Mouse (Mus musculus) stomach, postnatal 0 days (tissue): ENCODE measurements around the gene Sart3. TPM values are rescaled to one million over a fixed set of nuclear protein-coding genes. Genes with fewer than 3 reads are reported as not detected.
"Not testable (repeated sequence)": the region's sequence is repeated elsewhere in the genome, so short reads cannot be mapped to it uniquely, and the experiment has no call there.

Source experiments
- ATAC-seq: fragments of 200-750 bp; cut with Nextera tagmentation; 2 replicates; pipeline ENCODE4 v1.8.0; 2017; ENCODE audit not compliant: low FRiP score, low TSS enrichment
- DNase-seq: peaks from one replicate; pipeline ENCODE4 v3.0.0-alpha.2; 2016; ENCODE audit warnings: low spot score
- H3K27ac ChIP-seq: fragments of 300-500 bp; sonication (generic); replicated peaks from 2 replicates; pipeline ENCODE4 v1.5.1; 2014; ENCODE audit warnings: mild to moderate bottlenecking, control low read depth
- H3K27me3 ChIP-seq: fragments of 300-500 bp; sonication (generic); 2 replicates; pipeline ENCODE4 v1.6.1; 2014; ENCODE audit warnings: low read length; ENCODE audit not compliant: control insufficient read depth, insufficient read depth
- H3K36me3 ChIP-seq: fragments of 300-500 bp; sonication (generic); 2 replicates; pipeline ENCODE4 v1.6.1; 2014; ENCODE audit warnings: low read length, mixed read lengths; ENCODE audit not compliant: control insufficient read depth, insufficient read depth
- H3K4me1 ChIP-seq: fragments of 300-500 bp; sonication (generic); replicated peaks from 2 replicates; pipeline ENCODE4 v1.6.1; 2014; ENCODE audit warnings: antibody characterized with exemption; ENCODE audit not compliant: control insufficient read depth, insufficient read depth
- H3K4me2 ChIP-seq: fragments of 300-500 bp; sonication (generic); replicated peaks from 2 replicates; pipeline ENCODE4 v1.6.1; 2014; ENCODE audit warnings: low read depth, mild to moderate bottlenecking, control low read depth, moderate library complexity
- H3K4me3 ChIP-seq: fragments of 300-500 bp; sonication (generic); 2 replicates; pipeline ENCODE4 v1.5.1; 2014; ENCODE audit warnings: low read depth, low read length, control low read depth
- H3K9ac ChIP-seq: fragments of 300-500 bp; sonication (generic); 2 replicates; pipeline ENCODE4 v1.6.1; 2014; ENCODE audit warnings: mild to moderate bottlenecking, low read length, control low read depth, mixed read lengths
- H3K9me3 ChIP-seq: fragments of 300-500 bp; sonication (generic); 2 replicates; pipeline ENCODE4 v1.6.1; 2016; ENCODE audit warnings: low read length; ENCODE audit not compliant: control insufficient read depth
- CTCF ChIP-seq: IDR thresholded peaks from 2 replicates; pipeline ENCODE4 v1.5.1; 2016; ENCODE audit warnings: antibody characterized with exemption, low read depth, mild to moderate bottlenecking, moderate library complexity
- EP300 ChIP-seq: optimal IDR thresholded peaks from 2 replicates; pipeline ENCODE3; 2016; ENCODE audit warnings: antibody characterized with exemption
- WGBS: fragments of 180-500 bp; shearing (Covaris S2); extraction: QIAGEN DNeasy Blood & Tissue Kit; methylation state at CpG from one replicate; pipeline ENCODE4 v1.1.7; 2014; 5-methylcytosine and 5-hydroxymethylcytosine counted together
- polyA plus RNA-seq: library from polyadenylated mRNA; unstranded; fragments of >200 nt; fragmentation: Nextera tagmentation; extraction: Ambion mirVana; gene quantifications from 2 replicates; pipeline ENCODE4 v1.2.1, GENCODE M21; 2015

The Sart3 gene
- polyA plus RNA-seq, 1 experiment from 2014 or later = 11.2 TPM

DNA sequence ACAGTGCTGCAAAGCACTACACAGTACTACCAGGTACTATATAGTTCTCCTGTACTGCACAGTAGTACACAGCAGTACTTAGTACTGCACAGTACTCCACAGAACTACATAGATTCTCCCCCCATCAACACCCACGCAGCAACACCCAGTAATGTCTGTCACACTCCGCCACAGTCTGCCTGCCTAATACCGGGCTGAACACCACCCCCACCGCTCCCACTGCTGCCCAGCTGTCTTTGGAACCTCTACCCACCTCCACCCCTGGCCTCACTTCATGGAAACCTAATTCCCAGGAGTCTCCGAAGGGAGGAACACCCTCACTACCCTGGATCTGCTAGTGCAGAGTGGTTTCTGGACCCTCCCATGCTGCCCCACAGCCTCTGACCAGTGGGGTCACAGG lies 8.5 kb upstream of the Sart3 start:
- H3K27ac ChIP-seq = no peak overlapping the region
- 91% methylated on average over 5 of the region's 5 CpGs for WGBS
- H3K4me1 ChIP-seq = 0 out of 2 replicates have a peak, but pooled peaks cover 5% of the 10 kb centered on the region
- TF ChIP-seq EP300 = no peak
- no peak for TF ChIP-seq CTCF
- ATAC-seq (no peak), DNase-seq (no peak)
- H3K4me2 ChIP-seq = no peak overlapping the region
- no peaks in the 10 kb centered on the region for H3K27me3 ChIP-seq
- no peaks in the 10 kb centered on the region for H3K9me3 ChIP-seq
- H3K9ac ChIP-seq = no peak overlapping the region
- H3K4me3 ChIP-seq = no peak overlapping the region
- peaks cover 9% of the 10 kb centered on the region; the same call in 1 of the 2 replicates for H3K36me3 ChIP-seq

DNA sequence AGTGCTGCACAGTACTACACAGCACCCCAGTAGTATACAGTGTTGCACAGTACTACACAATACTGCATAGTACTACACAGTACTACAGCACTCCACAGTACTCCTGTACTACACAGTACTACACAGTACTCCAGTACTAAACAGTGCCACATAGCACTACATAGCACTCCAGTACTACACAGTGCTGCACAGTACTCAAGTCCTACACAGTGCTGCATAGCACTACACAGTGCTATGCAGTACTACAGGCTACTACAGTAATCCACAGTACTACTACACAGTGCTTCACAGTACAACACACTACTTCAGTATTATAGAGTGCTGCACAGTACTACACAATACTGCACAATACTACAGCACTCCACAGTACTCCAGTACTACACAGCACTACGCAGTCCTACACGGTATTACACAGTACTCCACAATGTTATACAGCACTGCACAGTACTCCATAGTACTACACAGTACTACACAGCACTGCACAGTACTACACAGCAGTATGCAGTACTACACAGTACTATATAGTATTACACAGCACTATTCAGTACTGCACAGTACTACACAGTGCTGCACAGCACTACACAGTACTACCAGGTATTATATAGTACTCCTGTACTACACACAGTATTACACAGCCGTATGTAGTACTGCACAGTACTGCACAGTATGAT lies 7.9 kb upstream of the Sart3 start:
- Histone ChIP-seq H3K4me1 (0 out of 2 replicates have a peak, but pooled peaks cover 5% of the 10 kb centered on the region), H3K9ac (no peak overlapping the region), H3K36me3 (peaks cover 11% of the 10 kb centered on the region; the same call in 1 of the 2 replicates), H3K27me3 (no peaks in the 10 kb centered on the region), H3K4me2 (no peak overlapping the region), H3K27ac (no peak overlapping the region), H3K9me3 (no peaks in the 10 kb centered on the region), H3K4me3 (no peak overlapping the region)
- DNase-seq = no peak
- no peak for TF ChIP-seq EP300
- TF ChIP-seq CTCF = no peak
- ATAC-seq = no peak
- WGBS = 96% methylated on average over 3 of the region's 3 CpGs

DNA sequence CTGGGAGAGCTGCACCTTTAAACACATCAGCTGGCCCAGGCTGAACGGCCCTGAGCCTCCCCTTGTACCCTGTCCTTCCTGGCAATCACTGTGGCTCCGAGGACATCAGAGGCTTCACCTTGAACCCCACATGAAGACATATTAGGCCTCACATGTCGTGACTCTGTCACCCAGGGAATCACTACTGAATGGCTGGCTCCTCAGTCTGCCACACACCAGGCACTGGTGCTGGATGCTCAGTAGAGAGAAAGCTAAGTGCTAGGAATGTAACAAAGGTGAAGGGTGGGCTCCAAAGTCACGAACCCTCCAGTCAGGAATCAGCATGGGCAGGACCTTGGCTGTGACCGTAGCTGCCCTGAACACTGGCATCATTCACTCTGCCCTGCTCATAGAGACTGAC lies 7.3 kb upstream of the Sart3 start:
- peaks cover 15% of the 10 kb centered on the region; the same call in 1 of the 2 replicates for H3K36me3 ChIP-seq
- H3K9ac ChIP-seq = no peak overlapping the region
- TF ChIP-seq EP300 = no peak
- no peak for TF ChIP-seq CTCF
- WGBS = 83% methylated on average over 5 of the region's 5 CpGs
- H3K4me3 ChIP-seq = no peak overlapping the region
- DNase-seq (no peak), ATAC-seq (no peak)
- no peak overlapping the region for H3K4me2 ChIP-seq
- H3K27me3 ChIP-seq = no peaks in the 10 kb centered on the region
- 0 out of 2 replicates have a peak, but pooled peaks cover 5% of the 10 kb centered on the region for H3K4me1 ChIP-seq
- no peak overlapping the region for H3K27ac ChIP-seq
- no peaks in the 10 kb centered on the region for H3K9me3 ChIP-seq

DNA sequence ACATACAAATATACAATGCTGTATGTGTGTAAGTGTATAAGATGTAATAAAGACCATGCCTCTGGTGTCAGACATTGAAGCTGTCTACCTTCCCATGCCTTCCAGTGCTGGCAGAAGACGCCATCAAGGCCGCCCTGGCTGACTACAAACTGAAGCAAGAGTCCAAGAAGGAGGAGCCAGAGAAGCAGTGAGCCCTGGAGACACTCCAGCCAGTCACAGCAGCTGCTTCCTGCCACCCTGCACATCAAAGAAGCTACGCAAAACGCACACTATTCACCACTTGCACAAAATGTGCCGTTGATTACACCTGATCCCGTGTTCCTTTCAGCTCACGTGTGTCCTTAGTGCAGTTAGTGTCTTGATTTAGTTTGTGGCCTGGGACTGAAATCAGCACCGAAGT lies 5.4 kb upstream of the Sart3 start:
- not testable (repeated sequence) for H3K4me1 ChIP-seq, ATAC-seq, H3K27ac ChIP-seq, H3K4me2 ChIP-seq, H3K27me3 ChIP-seq, H3K4me3 ChIP-seq, H3K9ac ChIP-seq, H3K9me3 ChIP-seq, DNase-seq
- peaks cover 15% of the 10 kb centered on the region; the same call in 1 of the 2 replicates for H3K36me3 ChIP-seq
- 83% methylated on average over 8 of the region's 8 CpGs for WGBS

DNA sequence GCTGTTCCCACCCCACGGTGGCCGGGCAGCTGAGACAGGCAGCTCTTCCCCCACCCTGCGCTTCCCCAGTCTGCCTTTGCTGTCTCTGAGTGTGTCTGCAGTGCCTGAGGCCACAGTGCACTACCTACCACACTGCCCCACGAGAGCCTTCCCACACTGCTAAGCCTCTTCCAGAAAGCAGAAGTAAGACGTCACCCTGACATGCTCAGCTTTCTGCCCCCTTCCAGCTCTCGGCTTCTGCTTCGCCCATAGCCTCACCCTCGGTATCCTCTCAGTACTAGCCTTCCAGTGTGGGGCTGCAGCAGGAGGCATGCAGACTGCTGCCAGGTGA lies 4.6 kb upstream of the Sart3 start:
- Histone ChIP-seq H3K4me2 (no peak overlapping the region), H3K27me3 (no peaks in the 10 kb centered on the region), H3K4me1 (no peaks in the 10 kb centered on the region), H3K27ac (no peak overlapping the region), H3K9ac (no peak overlapping the region), H3K9me3 (no peaks in the 10 kb centered on the region), H3K36me3 (peaks cover 15% of the 10 kb centered on the region; the same call in 1 of the 2 replicates), H3K4me3 (no peak overlapping the region)
- ATAC-seq = no peak
- WGBS = 81% methylated on average over 8 of the region's 8 CpGs
- no peak for DNase-seq
- TF ChIP-seq CTCF (no peak), EP300 (no peak)

DNA sequence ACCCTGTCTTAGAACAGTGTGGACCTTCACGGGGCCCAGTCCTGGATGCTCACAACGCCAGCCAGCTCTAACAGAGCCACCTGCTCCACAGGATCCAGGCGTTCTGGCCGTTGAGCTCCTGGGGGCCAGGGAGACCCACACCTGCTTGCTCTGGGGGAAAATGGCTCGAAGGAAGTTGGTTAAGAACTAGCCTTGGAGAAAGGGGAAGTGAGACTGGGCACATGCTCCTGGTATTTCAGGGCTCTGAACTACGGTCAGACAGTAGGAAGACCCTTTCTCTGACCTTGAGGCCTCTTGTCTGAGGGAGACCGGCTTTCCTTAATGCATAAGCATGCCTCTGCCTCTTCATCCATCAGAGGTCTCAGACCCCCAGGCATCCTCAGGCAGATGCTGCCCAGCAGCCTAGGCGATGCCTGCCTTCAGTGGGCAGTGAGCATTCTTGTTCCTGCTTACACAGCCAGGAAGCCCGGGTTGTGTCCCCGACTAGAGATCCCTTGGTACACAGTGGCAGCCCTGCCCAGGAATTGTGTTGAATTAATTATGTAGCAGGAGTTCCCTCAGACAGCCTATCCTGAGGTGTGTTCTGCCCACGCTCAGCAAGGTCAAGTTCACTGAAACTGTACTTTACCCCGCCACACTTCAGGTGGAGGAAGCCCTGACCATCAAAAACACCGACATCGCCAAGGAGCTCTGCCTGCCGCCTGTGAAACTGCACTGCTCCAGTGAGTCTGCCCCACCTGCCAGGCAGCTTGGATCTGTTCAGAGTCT lies 4.0 kb upstream of the Sart3 start:
- DNase-seq (no peak), ATAC-seq (no peak)
- peaks cover 15% of the 10 kb centered on the region; the same call in 1 of the 2 replicates for H3K36me3 ChIP-seq
- TF ChIP-seq CTCF = no peak
- no peak for TF ChIP-seq EP300
- H3K9ac ChIP-seq = no peak overlapping the region
- 88% methylated on average over 15 of the region's 15 CpGs for WGBS
- H3K4me2 ChIP-seq = no peak overlapping the region
- H3K4me1 ChIP-seq = no peaks in the 10 kb centered on the region
- no peak overlapping the region for H3K4me3 ChIP-seq
- no peaks in the 10 kb centered on the region for H3K9me3 ChIP-seq
- no peaks in the 10 kb centered on the region for H3K27me3 ChIP-seq
- H3K27ac ChIP-seq = no peak overlapping the region
